Mouse (Mus musculus) heart, postnatal 0 days (tissue): ENCODE measurements at regions not wholly inside any gene's neighbourhood (a gene's known extent, or its start where the extent isn't known, plus 50 kb on each side); places are given as distances from the start of the nearest gene placed in this dataset.

Experiments
- ATAC-seq: fragments of 200-750 bp; cut with Nextera tagmentation; 2 replicates; pipeline ENCODE4 v1.8.0; 2017; ENCODE audit warnings: low read depth, moderate number of reproducible peaks, moderate library complexity; ENCODE audit not compliant: insufficient read depth
- DNase-seq: peaks from one replicate; pipeline ENCODE4 v3.0.0-alpha.2; 2016; ENCODE audit warnings: low spot score
- H3K27ac ChIP-seq: fragments of 300-500 bp; sonication (generic); 2 replicates; pipeline ENCODE4 v1.5.1; 2014; ENCODE audit warnings: low read depth, mild to moderate bottlenecking
- H3K27me3 ChIP-seq: fragments of 300-500 bp; sonication (generic); 2 replicates; pipeline ENCODE4 v1.6.1; 2014; ENCODE audit warnings: low read length, mixed read lengths; ENCODE audit not compliant: control insufficient read depth, insufficient read depth
- H3K36me3 ChIP-seq: fragments of 300-500 bp; sonication (generic); replicated peaks from 2 replicates; pipeline ENCODE4 v1.6.1; 2014; ENCODE audit warnings: low read length, mixed read lengths; ENCODE audit not compliant: control insufficient read depth, insufficient read depth
- H3K4me1 ChIP-seq: fragments of 300-500 bp; sonication (generic); 2 replicates; pipeline ENCODE4 v1.6.1; 2014; ENCODE audit warnings: antibody characterized with exemption; ENCODE audit not compliant: control insufficient read depth, insufficient read depth
- H3K4me2 ChIP-seq: fragments of 300-500 bp; sonication (generic); 2 replicates; pipeline ENCODE4 v1.6.1; 2014; ENCODE audit warnings: low read depth, mild to moderate bottlenecking, low read length, moderate library complexity
- H3K4me3 ChIP-seq: fragments of 300-500 bp; sonication (generic); 2 replicates; pipeline ENCODE4 v1.5.1; 2014; ENCODE audit warnings: low read depth, low read length
- H3K9ac ChIP-seq: fragments of 300-500 bp; sonication (generic); replicated peaks from 2 replicates; pipeline ENCODE4 v1.6.1; 2014; ENCODE audit warnings: low read depth, low read length, mixed read lengths
- H3K9me3 ChIP-seq: fragments of 300-500 bp; sonication (generic); replicated peaks from 2 replicates; pipeline ENCODE4 v1.6.1; 2016; ENCODE audit warnings: low read length; ENCODE audit not compliant: control insufficient read depth
- CTCF ChIP-seq: IDR thresholded peaks from 2 replicates; pipeline ENCODE4 v1.5.1; 2016; ENCODE audit warnings: antibody characterized with exemption, control low read depth, low read depth
- EP300 ChIP-seq: IDR thresholded peaks from 2 replicates; pipeline ENCODE4 v1.6.1; 2016; ENCODE audit warnings: antibody characterized with exemption, low read depth
- WGBS: fragments of 180-500 bp; shearing (Covaris S2); extraction: QIAGEN DNeasy Blood & Tissue Kit; methylation state at CpG from one replicate; pipeline ENCODE4 v1.1.7; 2014; 5-methylcytosine and 5-hydroxymethylcytosine counted together

DNA sequence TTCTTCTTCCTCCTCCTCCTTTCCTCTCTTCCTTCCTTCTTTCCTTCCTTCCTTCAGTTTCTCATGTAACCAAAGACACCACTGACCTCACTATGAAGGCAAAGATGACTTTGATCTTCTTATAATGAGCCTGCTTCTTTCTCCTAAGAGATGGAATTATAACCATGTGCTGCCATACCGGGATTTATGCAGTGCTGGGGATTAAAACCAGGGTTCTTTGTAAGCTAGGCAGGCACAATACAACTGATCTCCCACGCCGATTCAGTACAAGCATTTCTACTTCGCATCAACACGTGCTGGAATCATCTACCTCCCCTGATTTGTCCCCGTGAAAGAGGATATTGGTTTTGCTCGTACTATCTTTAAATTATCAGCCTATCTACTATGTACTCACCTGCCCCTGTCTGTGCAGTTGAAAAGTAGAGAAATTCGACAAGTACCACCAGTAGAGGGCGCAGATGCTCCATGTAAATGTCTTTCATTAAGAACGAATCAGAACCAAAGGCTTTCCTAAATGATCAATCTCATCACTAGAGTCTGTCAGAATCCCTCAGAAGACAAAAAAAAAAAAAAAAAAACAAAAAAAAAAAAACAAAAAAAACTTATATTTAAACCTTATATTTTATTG, 1164.5 kb upstream of the Celf2 start:
- Histone ChIP-seq H3K27ac (no peak overlapping the region), H3K4me1 (no peaks in the 10 kb centered on the region), H3K9ac (no peak overlapping the region), H3K27me3 (no peaks in the 10 kb centered on the region; the same call in 1 of the 2 replicates), H3K9me3 (no peaks in the 10 kb centered on the region), H3K36me3 (no peaks in the 10 kb centered on the region), H3K4me3 (no peak overlapping the region), H3K4me2 (no peak overlapping the region)
- TF ChIP-seq CTCF: peak; percentile 63
- TF ChIP-seq EP300: no peak
- ATAC-seq (no peak), DNase-seq (no peak)
- WGBS: 15% methylated on average over 10 of the region's 10 CpGs

DNA sequence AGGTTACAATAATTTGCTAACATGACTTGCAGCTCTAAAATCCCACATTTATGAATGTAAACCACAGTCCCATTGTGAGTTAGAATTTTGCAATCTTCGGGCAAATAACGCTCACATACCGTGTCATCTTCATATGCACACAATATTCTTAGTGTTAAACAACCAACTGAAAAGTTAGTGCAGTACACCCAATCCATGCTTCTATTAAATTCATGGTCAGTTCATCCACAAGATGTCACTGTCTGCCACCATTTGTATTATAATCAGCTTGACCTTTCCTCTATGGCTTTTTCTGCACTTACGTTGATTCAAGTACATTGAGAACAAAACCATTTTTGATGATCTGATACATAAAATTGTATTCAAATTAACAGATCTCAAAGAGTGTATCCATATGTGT, 1166.2 kb upstream of the Celf2 start:
- Histone ChIP-seq H3K4me3 (no peak overlapping the region), H3K36me3 (no peaks in the 10 kb centered on the region), H3K27me3 (no peaks in the 10 kb centered on the region; the same call in 1 of the 2 replicates), H3K4me2 (no peak overlapping the region), H3K27ac (no peak overlapping the region), H3K4me1 (no peaks in the 10 kb centered on the region), H3K9me3 (no peaks in the 10 kb centered on the region), H3K9ac (no peak overlapping the region)
- DNase-seq: no peak
- no peak for ATAC-seq
- 53% methylated on average over 4 of the region's 4 CpGs for WGBS
- TF ChIP-seq CTCF (peak; percentile 51), EP300 (no peak)

DNA sequence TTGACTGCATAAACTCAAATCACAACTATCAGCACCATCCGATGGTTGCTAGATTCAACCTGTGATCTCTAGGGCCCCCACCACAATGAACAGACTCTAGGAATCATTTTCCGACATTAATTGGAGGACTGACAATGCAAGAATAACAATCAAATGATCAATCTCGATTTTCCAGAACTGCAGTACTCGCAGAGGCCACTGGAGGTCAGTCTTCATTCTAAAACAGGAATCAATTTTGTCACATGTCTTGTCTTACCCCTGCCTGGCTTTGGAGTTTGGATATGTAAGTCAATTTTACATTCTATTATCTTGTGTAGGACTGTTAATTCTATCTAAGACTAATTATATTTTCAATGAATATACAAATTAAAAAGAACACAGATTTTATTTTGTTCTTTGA, 1167.2 kb upstream of the Celf2 start:
- 6% methylated on average over 4 of the region's 4 CpGs for WGBS
- no peak overlapping the region for H3K9ac ChIP-seq
- ATAC-seq: no peak

DNA sequence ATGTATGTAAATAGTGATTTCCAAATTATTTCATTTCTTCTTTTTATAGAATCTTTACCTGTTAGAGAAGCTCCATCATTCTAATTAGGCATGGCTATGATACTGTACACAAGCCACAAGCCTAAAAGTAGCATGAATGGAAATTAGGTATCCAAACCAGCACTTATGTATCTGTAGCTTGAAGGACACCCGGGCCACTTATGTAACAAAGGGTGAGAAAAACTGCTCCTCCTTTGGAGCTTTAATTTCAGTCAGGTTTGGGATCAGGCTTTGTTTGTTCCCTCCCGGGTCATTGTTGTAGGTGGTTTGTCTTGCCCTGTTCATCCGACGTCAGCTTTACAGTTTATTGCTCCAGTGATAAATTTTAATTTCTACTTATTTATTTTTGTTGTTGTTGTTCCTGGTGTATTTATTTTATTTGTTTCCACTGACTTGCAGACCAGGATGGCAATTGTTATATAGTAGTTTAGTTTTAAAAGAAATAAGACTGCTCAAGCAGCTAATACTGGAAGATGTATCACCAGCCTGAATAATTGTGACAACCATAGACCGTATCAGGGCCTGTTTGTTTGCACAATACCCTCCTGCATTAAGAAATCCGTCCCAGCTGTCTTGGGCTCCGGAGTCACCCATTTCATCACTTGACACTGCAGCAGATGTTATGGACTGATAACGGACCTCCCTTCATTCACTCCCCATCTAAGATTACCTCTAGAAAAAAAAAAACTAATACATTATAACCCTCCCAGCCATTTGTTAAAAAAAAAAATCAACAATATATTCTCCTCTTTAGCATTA, 1181.7 kb upstream of the Celf2 start:
- ATAC-seq: no peak

More for the DNA sequence above, 1167.2 kb upstream of the Celf2 start:
- H3K27me3 ChIP-seq: no peaks in the 10 kb centered on the region; the same call in 1 of the 2 replicates
- TF ChIP-seq EP300: no peak
- TF ChIP-seq CTCF: peak; percentile 55
- no peaks in the 10 kb centered on the region for H3K4me1 ChIP-seq
- H3K27ac ChIP-seq: no peak overlapping the region
- no peak overlapping the region for H3K4me3 ChIP-seq
- no peaks in the 10 kb centered on the region for H3K36me3 ChIP-seq
- H3K4me2 ChIP-seq: no peak overlapping the region
- H3K9me3 ChIP-seq: no peaks in the 10 kb centered on the region
- no peak for DNase-seq

DNA sequence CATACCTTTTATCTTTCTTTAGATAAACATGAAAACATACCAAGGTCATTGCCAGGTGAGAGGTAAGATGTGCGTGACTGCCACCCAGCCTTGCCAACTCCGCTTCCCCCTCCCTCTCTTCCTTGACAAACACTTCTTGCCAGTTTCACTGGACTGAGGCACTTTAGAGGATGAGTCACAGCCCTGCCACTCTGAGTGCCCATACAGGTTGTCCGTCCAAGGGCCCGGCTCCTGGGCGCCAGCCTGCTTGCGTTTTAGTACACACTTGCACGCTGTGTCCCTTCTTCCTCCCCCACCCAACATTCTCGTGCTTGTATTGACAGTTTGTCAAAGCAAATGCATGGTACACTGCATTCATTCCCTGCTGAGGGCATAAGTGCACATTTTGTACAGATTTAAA, 1151.7 kb upstream of the 4930412O13Rik start:
- no peak for DNase-seq
- Histone ChIP-seq H3K9me3 (no peaks in the 10 kb centered on the region), H3K4me3 (no peak overlapping the region), H3K4me1 (no peaks in the 10 kb centered on the region), H3K27me3 (no peaks in the 10 kb centered on the region), H3K36me3 (no peaks in the 10 kb centered on the region), H3K9ac (no peak overlapping the region), H3K27ac (no peak overlapping the region), H3K4me2 (no peak overlapping the region)
- 66% methylated on average over 8 of the region's 8 CpGs for whole genome bisulfite sequencing
- ATAC-seq: no peak
- TF ChIP-seq EP300: no peak
- no peak for TF ChIP-seq CTCF

More for the DNA sequence above, 1181.7 kb upstream of the Celf2 start:
- Histone ChIP-seq H3K4me3 (no peak overlapping the region), H3K27ac (no peak overlapping the region), H3K27me3 (no peaks in the 10 kb centered on the region), H3K9ac (no peak overlapping the region), H3K4me1 (no peaks in the 10 kb centered on the region), H3K4me2 (no peak overlapping the region), H3K9me3 (no peaks in the 10 kb centered on the region), H3K36me3 (no peaks in the 10 kb centered on the region)
- 66% methylated on average over 8 of the region's 8 CpGs for WGBS
- no peak for TF ChIP-seq CTCF
- TF ChIP-seq EP300: no peak
- no peak for DNase-seq
